Mouse (Mus musculus): ENCODE data around the gene Ldlrad1. TPM values are rescaled to one million over a fixed set of nuclear protein-coding genes. Genes with fewer than 3 reads are reported as not detected.
A peak's percentile ranks its signal among the peaks of the same experiment; 100 is the strongest.

Gene Ldlrad1
- total and polyA plus RNA-seq, 3 experiments: 0.15 TPM; not detected in 2

- no peak for DNase-seq
Observed at GRCm38 (mm10) chr4:107211465-107211864, 2.5 kb downstream of the Ldlrad1 start.

- no peak for DNase-seq
Observed at GRCm38 (mm10) chr4:107211936-107212335, 3.0 kb downstream of the Ldlrad1 start.

- no peak for DNase-seq
Observed at GRCm38 (mm10) chr4:107213279-107214011, 4.5 kb downstream of the Ldlrad1 start.

GRCm38 (mm10) chr4:107217574-107217973, 8.6 kb downstream of the Ldlrad1 start:
- DNase-seq: peak; percentile 36

- peak; percentile 14 for DNase-seq
Observed at GRCm38 (mm10) chr4:107221524-107221923, 12.5 kb downstream of the Ldlrad1 start.

GRCm38 (mm10) chr4:107223225-107224204, 14.5 kb downstream of the Ldlrad1 start:
- DNase-seq: peak; percentile 55

GRCm38 (mm10) chr4:107226313-107226712, 17.3 kb downstream of the Ldlrad1 start:
- DNase-seq: no peak

GRCm38 (mm10) chr4:107232219-107232618, 23.2 kb downstream of the Ldlrad1 start:
- DNase-seq: no peak

GRCm38 (mm10) chr4:107238253-107238652, 29.3 kb downstream of the Ldlrad1 start:
- DNase-seq: no peak

GRCm38 (mm10) chr4:107240196-107240595, 31.2 kb downstream of the Ldlrad1 start:
- no peak for DNase-seq

GRCm38 (mm10) chr4:107243365-107244333, 34.7 kb downstream of the Ldlrad1 start:
- no peak for DNase-seq

GRCm38 (mm10) chr4:107245368-107245767, 36.4 kb downstream of the Ldlrad1 start:
- no peak for DNase-seq

- no peak for DNase-seq
Observed at GRCm38 (mm10) chr4:107246040-107246439, 37.1 kb downstream of the Ldlrad1 start.

- DNase-seq: no peak
Observed at GRCm38 (mm10) chr4:107247110-107247509, 38.1 kb downstream of the Ldlrad1 start.

GRCm38 (mm10) chr4:107248061-107248460, 39.1 kb downstream of the Ldlrad1 start:
- DNase-seq: no peak

- DNase-seq: no peak
Observed at GRCm38 (mm10) chr4:107249471-107249870, 40.5 kb downstream of the Ldlrad1 start.

GRCm38 (mm10) chr4:107250494-107250893, 41.5 kb downstream of the Ldlrad1 start:
- peak; percentile 46 for DNase-seq

- no peak for DNase-seq
Observed at GRCm38 (mm10) chr4:107252522-107252921, 43.5 kb downstream of the Ldlrad1 start.

- peak; percentile 97 for DNase-seq
Observed at GRCm38 (mm10) chr4:107253125-107254091, 44.4 kb downstream of the Ldlrad1 start, which contains the start of the genes Lrrc42 and Hspb11. Gene Lrrc42, minus strand, starts transcription at chr4:107253532. Gene Hspb11, plus strand, starts transcription at chr4:107253593.

GRCm38 (mm10) chr4:107254414-107254813, 45.4 kb downstream of the Ldlrad1 start:
- no peak for DNase-seq
